Mouse (Mus musculus) intestine, embryonic 14.5 days (tissue): ENCODE measurements at regions not wholly inside any gene's neighbourhood (a gene's known extent, or its start where the extent isn't known, plus 50 kb on each side); places are given as distances from the start of the nearest gene placed in this dataset.
"Not testable (repeated sequence)": the region's sequence is repeated elsewhere in the genome, so short reads cannot be mapped to it uniquely, and the experiment has no call there.

Experiments
- ATAC-seq: fragments of 200-750 bp; cut with Nextera tagmentation; replicated peaks from 2 replicates; pipeline ENCODE4 v1.8.0; 2017; ENCODE audit warnings: low read depth, moderate number of reproducible peaks, moderate TSS enrichment, moderate library complexity; ENCODE audit not compliant: low FRiP score, low TSS enrichment
- DNase-seq: peaks from one replicate; pipeline ENCODE4 v3.0.0-alpha.2; 2018; ENCODE audit warnings: low spot score
- H3K27ac ChIP-seq: fragments of 300-500 bp; sonication (generic); 2 replicates; pipeline ENCODE4 v1.5.1; 2014; ENCODE audit warnings: low read depth, mild to moderate bottlenecking, control low read depth
- H3K27me3 ChIP-seq: fragments of 300-500 bp; sonication (generic); replicated peaks from 2 replicates; pipeline ENCODE4 v1.6.1; 2014; ENCODE audit warnings: low read length, control low read depth; ENCODE audit not compliant: control insufficient read depth, insufficient read depth
- H3K36me3 ChIP-seq: fragments of 300-500 bp; sonication (generic); 2 replicates; pipeline ENCODE4 v1.6.1; 2014; ENCODE audit warnings: low read length, control low read depth; ENCODE audit not compliant: control insufficient read depth, insufficient read depth
- H3K4me1 ChIP-seq: fragments of 300-500 bp; sonication (generic); replicated peaks from 2 replicates; pipeline ENCODE4 v1.6.1; 2014; ENCODE audit warnings: low read length, control low read depth, mixed read lengths; ENCODE audit not compliant: control insufficient read depth, insufficient read depth
- H3K4me2 ChIP-seq: fragments of 300-500 bp; sonication (generic); 2 replicates; pipeline ENCODE4 v1.6.1; 2014; ENCODE audit warnings: low read length
- H3K4me3 ChIP-seq: fragments of 300-500 bp; sonication (generic); 2 replicates; pipeline ENCODE4 v1.5.1; 2014; ENCODE audit warnings: low read depth, low read length, control low read depth, mixed read lengths
- H3K9ac ChIP-seq: fragments of 300-500 bp; sonication (generic); 2 replicates; pipeline ENCODE4 v1.6.1; 2014; ENCODE audit warnings: mild to moderate bottlenecking, low read length
- H3K9me3 ChIP-seq: fragments of 300-500 bp; sonication (generic); 2 replicates; pipeline ENCODE4 v1.6.1; 2016; ENCODE audit warnings: low read length, control low read depth; ENCODE audit not compliant: control insufficient read depth
- WGBS: fragments of 180-500 bp; shearing (Covaris S2); extraction: QIAGEN DNeasy Blood & Tissue Kit; methylation state at CpG from one replicate; pipeline ENCODE4 v1.1.7; 2014; 5-methylcytosine and 5-hydroxymethylcytosine counted together

DNA sequence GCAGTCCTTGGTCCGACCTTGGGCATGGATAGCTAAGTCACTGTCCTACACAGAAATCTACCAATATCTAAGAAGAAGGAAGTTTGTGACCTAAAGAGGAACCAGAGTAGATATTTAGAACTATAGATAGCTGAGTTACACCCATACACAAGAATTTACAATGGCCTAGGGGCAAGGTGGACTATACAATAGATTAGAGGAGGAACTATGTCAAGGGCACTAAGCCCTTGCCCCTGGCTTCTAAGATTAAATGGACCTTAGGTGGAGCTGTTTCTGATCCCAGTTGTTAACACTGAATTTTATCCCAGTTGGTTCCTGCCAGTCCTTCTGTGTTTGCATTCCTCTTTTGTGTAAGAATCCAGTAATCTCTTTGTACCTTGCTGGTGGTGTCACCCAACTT is 1077.7 kb downstream of the Basp1 start:
- not testable (repeated sequence) for H3K4me3 ChIP-seq, H3K4me2 ChIP-seq, H3K27me3 ChIP-seq, H3K9me3 ChIP-seq, DNase-seq, H3K4me1 ChIP-seq, ATAC-seq, H3K36me3 ChIP-seq, H3K27ac ChIP-seq, H3K9ac ChIP-seq
- 89% methylated on average over 1 of the region's 1 CpGs for WGBS

DNA sequence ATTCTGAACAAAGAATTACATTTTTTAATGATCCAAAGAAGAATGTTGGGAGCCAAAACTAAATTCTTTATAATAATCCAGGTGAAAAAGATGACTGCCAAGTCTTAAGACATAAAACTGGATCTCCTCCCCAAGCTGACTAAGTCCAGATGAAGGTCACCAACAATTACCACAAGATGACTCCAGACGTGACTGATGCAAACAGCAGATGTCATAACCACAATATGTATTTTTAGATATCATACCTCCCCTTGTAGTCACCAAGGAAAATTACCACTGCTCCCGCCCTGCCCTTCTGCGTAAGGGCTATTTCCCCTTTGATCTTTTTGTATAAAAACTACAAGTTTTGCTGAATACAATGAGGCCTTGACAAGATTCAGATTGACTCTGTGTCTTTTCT is 1110.4 kb downstream of the Basp1 start:
- ATAC-seq, DNase-seq, H3K9me3 ChIP-seq, H3K9ac ChIP-seq, H3K36me3 ChIP-seq, H3K27ac ChIP-seq, H3K4me1 ChIP-seq, H3K4me2 ChIP-seq, H3K4me3 ChIP-seq, H3K27me3 ChIP-seq: not testable (repeated sequence)
- WGBS, result 84% methylated on average over 3 of the region's 3 CpGs

DNA sequence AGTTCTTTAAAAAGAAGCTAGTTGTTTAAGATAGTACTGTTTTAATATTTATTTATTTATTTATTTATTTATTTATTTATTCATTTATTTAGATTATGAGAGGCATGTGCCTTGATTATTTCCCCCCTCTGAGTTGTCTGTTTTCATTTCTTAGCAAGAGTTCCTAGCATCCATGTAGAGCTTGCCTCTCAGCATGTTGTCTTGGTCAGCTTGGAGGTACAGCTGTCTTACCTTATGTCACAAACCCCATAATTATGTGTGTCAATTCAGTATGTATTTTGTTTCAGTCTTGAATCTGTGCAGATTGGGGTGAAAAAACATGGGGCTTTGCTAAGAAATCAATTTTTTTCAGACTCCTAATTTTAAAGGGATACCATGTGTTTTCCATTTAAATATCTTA is 1116.3 kb downstream of the Basp1 start:
- Histone ChIP-seq H3K9ac (no peak overlapping the region), H3K4me3 (no peak overlapping the region), H3K27me3 (no peaks in the 10 kb centered on the region), H3K4me1 (no peaks in the 10 kb centered on the region), H3K9me3 (no peaks in the 10 kb centered on the region), H3K4me2 (no peak overlapping the region), H3K27ac (no peak overlapping the region), H3K36me3 (no peaks in the 10 kb centered on the region)
- DNase-seq (no peak), ATAC-seq (no peak)

DNA sequence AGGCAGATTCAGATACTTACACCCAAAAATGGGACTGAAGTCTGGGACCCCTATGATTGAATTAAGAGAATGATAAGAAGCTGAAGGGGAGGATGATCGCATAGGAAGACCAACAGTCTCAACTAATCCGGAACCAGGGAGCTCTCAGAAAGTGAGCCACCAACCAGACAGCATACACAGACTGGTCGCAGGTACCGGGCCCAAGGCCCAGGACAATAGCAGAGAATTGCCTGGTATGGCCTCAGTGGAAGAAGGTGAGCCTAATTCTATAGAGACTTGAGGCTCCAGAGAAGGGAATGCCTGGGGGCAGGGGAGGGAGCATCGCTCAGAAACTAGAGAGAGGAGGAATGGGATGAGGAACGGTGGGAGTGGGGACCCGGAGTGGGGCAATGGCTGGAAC is 1116.8 kb downstream of the Basp1 start:
- ATAC-seq, result no peak
- WGBS, result 91% methylated on average over 7 of the region's 7 CpGs
- no peaks in the 10 kb centered on the region for H3K36me3 ChIP-seq

GRCm38 (mm10) chr15:24275100-24275499 is 1138.5 kb downstream of the Basp1 start:
- H3K36me3 ChIP-seq, result no peaks in the 10 kb centered on the region
- no peak overlapping the region for H3K9ac ChIP-seq
- WGBS, result 62% methylated on average over 5 of the region's 5 CpGs
- no peak overlapping the region for H3K4me3 ChIP-seq
- ATAC-seq (no peak), DNase-seq (no peak)
- H3K9me3 ChIP-seq, result no peaks in the 10 kb centered on the region
- H3K27me3 ChIP-seq, result no peaks in the 10 kb centered on the region
- H3K4me2 ChIP-seq, result no peak overlapping the region
- no peak overlapping the region for H3K27ac ChIP-seq
- no peaks in the 10 kb centered on the region for H3K4me1 ChIP-seq

More for the DNA sequence above, 1116.8 kb downstream of the Basp1 start:
- no peaks in the 10 kb centered on the region for H3K27me3 ChIP-seq
- H3K4me3 ChIP-seq, result no peak overlapping the region
- H3K9me3 ChIP-seq, result no peaks in the 10 kb centered on the region
- H3K9ac ChIP-seq, result no peak overlapping the region
- H3K4me1 ChIP-seq, result no peaks in the 10 kb centered on the region
- H3K4me2 ChIP-seq, result no peak overlapping the region
- no peak for DNase-seq
- no peak overlapping the region for H3K27ac ChIP-seq

- Histone ChIP-seq H3K4me2 (no peak overlapping the region), H3K27me3 (no peaks in the 10 kb centered on the region), H3K9me3 (no peaks in the 10 kb centered on the region), H3K27ac (no peak overlapping the region), H3K36me3 (no peaks in the 10 kb centered on the region), H3K4me1 (no peaks in the 10 kb centered on the region), H3K9ac (no peak overlapping the region), H3K4me3 (no peak overlapping the region)
- ATAC-seq, result no peak
- no peak for DNase-seq
Measured at GRCm38 (mm10) chr15:24267360-24267759, 1146.2 kb downstream of the Basp1 start.
